Mouse (Mus musculus) midbrain, embryonic 11.5 days (tissue): ENCODE measurements at regions not wholly inside any gene's neighbourhood (a gene's known extent, or its start where the extent isn't known, plus 50 kb on each side); places are given as distances from the start of the nearest gene placed in this dataset.

Experiments
- ATAC-seq: fragments of 200-750 bp; cut with Nextera tagmentation; 2 replicates; pipeline ENCODE4 v1.8.0; 2017; ENCODE audit warnings: moderate TSS enrichment, moderate library complexity; ENCODE audit not compliant: low FRiP score
- DNase-seq: peaks from one replicate; pipeline ENCODE4 v3.0.0; 2015; ENCODE audit warnings: low spot score; ENCODE audit errors: missing footprints
- H3K27ac ChIP-seq: fragments of 300-500 bp; sonication (generic); 2 replicates; pipeline ENCODE4 v1.5.1; 2014; ENCODE audit warnings: low read depth, low read length
- H3K27me3 ChIP-seq: fragments of 300-500 bp; sonication (generic); 2 replicates; pipeline ENCODE4 v1.6.1; 2014; ENCODE audit warnings: mild to moderate bottlenecking, low read length, moderate library complexity, mixed read lengths; ENCODE audit not compliant: control insufficient read depth, insufficient read depth
- H3K36me3 ChIP-seq: fragments of 300-500 bp; sonication (generic); 2 replicates; pipeline ENCODE4 v1.6.1; 2014; ENCODE audit warnings: mild to moderate bottlenecking, low read length, moderate library complexity, mixed read lengths; ENCODE audit not compliant: control insufficient read depth, insufficient read depth
- H3K4me1 ChIP-seq: fragments of 300-500 bp; sonication (generic); 2 replicates; pipeline ENCODE4 v1.6.1; 2014; ENCODE audit warnings: low read length; ENCODE audit not compliant: control insufficient read depth, insufficient read depth
- H3K4me2 ChIP-seq: fragments of 300-500 bp; sonication (generic); 2 replicates; pipeline ENCODE4 v1.6.1; 2014; ENCODE audit warnings: mild to moderate bottlenecking, moderate library complexity
- H3K4me3 ChIP-seq: fragments of 300-500 bp; sonication (generic); 2 replicates; pipeline ENCODE4 v1.5.1; 2014; ENCODE audit warnings: low read depth, low read length
- H3K9ac ChIP-seq: fragments of 300-500 bp; sonication (generic); 2 replicates; pipeline ENCODE4 v1.6.1; 2014; ENCODE audit warnings: low read length
- H3K9me3 ChIP-seq: fragments of 300-500 bp; sonication (generic); 2 replicates; pipeline ENCODE4 v1.6.1; 2016; ENCODE audit warnings: low read length; ENCODE audit not compliant: control insufficient read depth
- WGBS: fragments of 180-500 bp; shearing (Covaris S2); extraction: QIAGEN DNeasy Blood & Tissue Kit; methylation state at CpG from one replicate; pipeline ENCODE4 v1.1.7; 2014; 5-methylcytosine and 5-hydroxymethylcytosine counted together

GRCm38 (mm10) chr12:70523379-70523778 is 70.5 kb downstream of the Tmx1 start:
- Histone ChIP-seq H3K4me1 (no peaks in the 10 kb centered on the region), H3K4me2 (no peak overlapping the region), H3K36me3 (no peaks in the 10 kb centered on the region), H3K4me3 (no peak overlapping the region), H3K27ac (no peak overlapping the region), H3K9ac (no peak overlapping the region), H3K27me3 (no peaks in the 10 kb centered on the region), H3K9me3 (no peaks in the 10 kb centered on the region)
- WGBS = 87% methylated on average over 7 of the region's 7 CpGs
- no peak for DNase-seq
- no peak for ATAC-seq

DNA sequence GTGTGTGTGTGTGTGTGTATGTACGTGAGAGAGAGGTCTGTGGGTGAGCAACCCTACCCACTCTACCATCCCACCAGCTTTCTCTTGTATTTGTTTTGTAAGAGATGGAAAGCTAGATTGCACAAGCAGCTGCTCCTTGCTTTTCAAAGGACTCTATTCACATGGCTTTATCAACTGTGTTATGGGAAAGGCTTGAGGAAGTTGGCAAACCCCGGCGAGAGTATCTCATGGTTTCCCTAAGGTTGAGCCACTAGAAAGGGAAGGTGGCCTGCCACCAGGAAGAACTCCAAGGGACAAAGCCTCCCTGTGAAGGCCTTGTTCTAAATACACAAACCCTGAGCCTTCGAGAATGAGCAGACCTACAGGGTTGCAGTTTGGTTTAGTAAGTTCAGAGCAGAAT is 71.8 kb downstream of the Tmx1 start:
- Histone ChIP-seq H3K4me3 (no peak overlapping the region), H3K27ac (no peak overlapping the region), H3K4me1 (no peaks in the 10 kb centered on the region), H3K27me3 (no peaks in the 10 kb centered on the region), H3K36me3 (no peaks in the 10 kb centered on the region), H3K9me3 (no peaks in the 10 kb centered on the region), H3K9ac (no peak overlapping the region), H3K4me2 (no peak overlapping the region)
- DNase-seq (no peak), ATAC-seq (no peak)
- 80% methylated on average over 4 of the region's 4 CpGs for WGBS

DNA sequence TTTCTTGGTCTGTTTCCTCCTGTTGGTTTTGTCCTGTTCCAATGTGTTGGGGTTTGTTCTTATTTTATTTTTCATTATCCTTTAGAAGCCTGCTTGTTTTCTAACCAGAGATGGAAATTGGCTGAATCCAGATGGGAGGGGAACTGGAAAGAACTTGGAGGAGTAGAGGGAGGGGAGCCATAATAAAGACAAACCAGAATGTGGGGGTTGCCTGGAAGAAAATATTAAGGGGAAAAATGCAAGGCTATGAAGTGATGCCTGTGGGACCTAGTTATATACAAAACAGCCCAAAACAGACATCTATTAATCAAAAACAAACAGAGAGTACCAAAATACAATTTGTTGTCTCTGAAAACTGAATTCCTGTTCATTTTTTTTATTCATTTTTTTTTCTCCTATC is 78.8 kb downstream of the Tmx1 start:
- Histone ChIP-seq H3K4me1 (0 out of 2 replicates have a peak, but pooled peaks cover 2% of the 10 kb centered on the region), H3K27ac (no peak overlapping the region), H3K36me3 (no peaks in the 10 kb centered on the region), H3K4me2 (no peak overlapping the region), H3K4me3 (no peak overlapping the region), H3K9ac (no peak overlapping the region), H3K9me3 (no peaks in the 10 kb centered on the region), H3K27me3 (no peaks in the 10 kb centered on the region)
- no peak for DNase-seq
- ATAC-seq = no peak

GRCm38 (mm10) chr12:70532225-70532624 is 79.3 kb downstream of the Tmx1 start:
- no peaks in the 10 kb centered on the region for H3K27me3 ChIP-seq
- no peaks in the 10 kb centered on the region for H3K36me3 ChIP-seq
- H3K4me3 ChIP-seq = no peak overlapping the region
- ATAC-seq (no peak), DNase-seq (no peak)
- H3K4me1 ChIP-seq = 0 out of 2 replicates have a peak, but pooled peaks cover 2% of the 10 kb centered on the region
- no peak overlapping the region for H3K9ac ChIP-seq
- H3K4me2 ChIP-seq = no peak overlapping the region
- H3K27ac ChIP-seq = no peak overlapping the region
- H3K9me3 ChIP-seq = no peaks in the 10 kb centered on the region
- 88% methylated on average over 10 of the region's 10 CpGs for WGBS

DNA sequence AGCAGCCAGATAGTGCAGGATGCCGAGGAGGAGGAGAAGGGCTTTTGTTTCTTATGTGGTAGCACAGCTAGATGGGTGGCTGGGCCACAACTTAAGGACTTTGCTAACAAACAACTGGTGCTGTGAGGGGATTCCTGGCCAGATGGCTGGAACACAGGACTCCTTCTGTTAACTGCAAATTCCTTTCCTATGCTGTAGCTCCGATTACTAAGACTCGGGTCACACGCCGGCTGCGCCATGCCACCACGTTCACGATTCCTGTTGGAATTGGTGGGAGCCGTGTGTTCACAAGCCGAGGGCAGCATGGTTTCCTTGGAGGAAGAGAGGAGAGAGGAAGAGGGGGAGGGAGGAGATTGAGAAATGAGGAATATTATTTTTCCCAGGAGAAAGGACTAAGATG is 79.9 kb downstream of the Tmx1 start:
- ATAC-seq = no peak
- no peak overlapping the region for H3K4me3 ChIP-seq
- no peaks in the 10 kb centered on the region for H3K9me3 ChIP-seq
- H3K27ac ChIP-seq = no peak overlapping the region
- H3K4me2 ChIP-seq = no peak overlapping the region
- H3K9ac ChIP-seq = no peak overlapping the region
- no peaks in the 10 kb centered on the region for H3K27me3 ChIP-seq
- 0 out of 2 replicates have a peak, but pooled peaks cover 2% of the 10 kb centered on the region for H3K4me1 ChIP-seq
- WGBS = 81% methylated on average over 10 of the region's 10 CpGs
- no peaks in the 10 kb centered on the region for H3K36me3 ChIP-seq
- DNase-seq = no peak

DNA sequence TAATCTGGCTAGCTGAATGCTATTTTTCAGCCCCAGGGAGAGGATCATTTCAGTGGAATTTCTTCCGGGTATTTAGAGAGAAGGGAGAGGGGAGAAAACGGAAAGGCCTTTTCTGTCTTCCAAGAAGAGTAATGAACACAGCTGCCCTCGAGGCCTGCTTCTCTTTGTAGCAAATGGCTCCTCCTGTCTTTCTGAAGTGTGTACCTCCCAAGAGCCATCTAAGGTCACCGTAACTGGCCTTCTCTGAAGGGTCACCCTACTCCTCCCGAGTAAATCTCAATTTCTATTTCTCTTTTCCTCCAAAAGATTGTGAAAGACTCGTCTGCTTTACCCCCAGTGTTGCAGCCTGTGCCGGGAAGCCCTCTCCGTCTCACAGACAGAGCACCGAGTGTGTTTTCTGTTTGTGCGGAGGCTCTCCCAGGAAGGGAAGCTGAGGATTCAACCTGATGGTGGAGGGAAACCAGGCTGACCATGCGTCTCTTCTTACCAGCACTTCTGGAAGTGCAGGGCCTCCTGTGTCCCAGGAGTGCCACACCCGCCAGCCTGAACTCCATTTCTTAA is 80.6 kb downstream of the Tmx1 start:
- Histone ChIP-seq H3K27ac (no peak overlapping the region), H3K4me2 (no peak overlapping the region), H3K4me3 (no peak overlapping the region), H3K9ac (no peak overlapping the region), H3K4me1 (0 out of 2 replicates have a peak, but pooled peaks cover 2% of the 10 kb centered on the region), H3K36me3 (no peaks in the 10 kb centered on the region), H3K27me3 (no peaks in the 10 kb centered on the region), H3K9me3 (no peaks in the 10 kb centered on the region)
- DNase-seq = peak; percentile 51
- WGBS = 76% methylated on average over 12 of the region's 12 CpGs
- no peak for ATAC-seq

DNA sequence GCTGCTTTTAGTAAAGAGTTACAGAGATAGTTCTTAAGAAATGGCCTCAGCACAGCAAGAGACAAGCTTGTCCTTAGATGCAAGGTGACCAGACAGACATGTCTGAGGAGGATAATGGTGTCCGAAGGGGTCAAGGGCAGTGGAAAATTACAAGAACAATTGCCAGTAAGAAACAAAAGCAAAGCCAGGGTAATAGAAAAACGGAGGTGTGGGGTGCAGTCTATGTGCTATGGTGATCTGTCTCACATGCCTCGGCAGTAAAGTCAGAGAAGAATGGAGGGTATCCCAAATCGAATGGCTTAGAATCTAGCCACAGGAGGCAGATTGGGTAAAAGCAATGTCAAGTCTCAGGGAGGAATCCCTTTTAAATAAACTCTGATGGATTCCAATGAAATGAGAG is 86.2 kb downstream of the Tmx1 start:
- Histone ChIP-seq H3K27ac (no peak overlapping the region), H3K4me3 (no peak overlapping the region), H3K4me1 (no peaks in the 10 kb centered on the region), H3K36me3 (no peaks in the 10 kb centered on the region), H3K27me3 (no peaks in the 10 kb centered on the region), H3K9ac (no peak overlapping the region), H3K9me3 (no peaks in the 10 kb centered on the region), H3K4me2 (no peak overlapping the region)
- DNase-seq (peak; percentile 76), ATAC-seq (no peak)
- 67% methylated on average over 4 of the region's 4 CpGs for WGBS

- H3K36me3 ChIP-seq = no peaks in the 10 kb centered on the region
- H3K4me1 ChIP-seq = no peaks in the 10 kb centered on the region; the same call in 1 of the 2 replicates
- H3K4me2 ChIP-seq = no peak overlapping the region
- ATAC-seq = no peak
- H3K9ac ChIP-seq = no peak overlapping the region
- no peak overlapping the region for H3K27ac ChIP-seq
- H3K27me3 ChIP-seq = no peaks in the 10 kb centered on the region
- no peaks in the 10 kb centered on the region for H3K9me3 ChIP-seq
- 93% methylated on average over 14 of the region's 14 CpGs for WGBS
- H3K4me3 ChIP-seq = no peak overlapping the region
- no peak for DNase-seq
These were observed 87.0 kb downstream of the Tmx1 start for GRCm38 (mm10) chr12:70539856-70540255.

DNA sequence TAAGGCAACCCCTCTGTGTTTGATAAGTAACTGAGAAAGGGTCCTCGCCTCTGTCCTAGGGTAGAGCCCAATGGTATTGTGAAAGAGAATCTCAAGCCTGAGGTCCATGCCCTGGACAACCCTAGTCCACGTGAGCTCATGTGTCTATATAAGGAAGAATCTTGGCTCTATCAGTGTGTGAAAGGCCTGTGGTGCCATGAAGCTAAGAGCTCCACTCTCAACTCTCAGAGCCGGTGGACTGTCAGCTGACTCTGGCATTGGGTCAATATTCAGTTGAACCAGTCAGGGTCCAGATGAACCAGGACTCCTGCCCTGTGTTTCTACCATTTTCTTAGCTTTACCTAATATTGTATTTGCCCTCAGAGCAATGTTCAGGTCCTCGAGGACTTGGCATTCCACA is 88.5 kb downstream of the Tmx1 start:
- no peak overlapping the region for H3K4me3 ChIP-seq
- 90% methylated on average over 4 of the region's 4 CpGs for WGBS
- no peaks in the 10 kb centered on the region; the same call in 1 of the 2 replicates for H3K4me1 ChIP-seq
- DNase-seq (no peak), ATAC-seq (no peak)
- no peaks in the 10 kb centered on the region for H3K27me3 ChIP-seq
- H3K4me2 ChIP-seq = no peak overlapping the region
- no peaks in the 10 kb centered on the region for H3K9me3 ChIP-seq
- no peaks in the 10 kb centered on the region for H3K36me3 ChIP-seq
- H3K27ac ChIP-seq = no peak overlapping the region
- no peak overlapping the region for H3K9ac ChIP-seq
